Mouse (Mus musculus) ovary, adult 10 weeks (tissue): Measurements from ENCODE around the gene Mup11. TPM values are rescaled to one million over a fixed set of nuclear protein-coding genes. Genes with fewer than 3 reads are reported as not detected.

Experiments used
- polyA plus RNA-seq: library from polyadenylated mRNA; stranded (reverse); fragments of 350-450 nt; fragmentation: Illumina TruSeq; extraction: RNeasy Lipid Tissue Mini Kit (QIAGEN cat#74804); gene quantifications from one replicate; pipeline ENCODE4 v1.2.3, GENCODE M21; 2014

Mup11 gene
- polyA plus RNA-seq: not detected

GRCm38 (mm10) chr4:60662311-60662710 is at the start of gene Mup11:
Gene Mup11, minus strand, starts transcription at chr4:60662411.

Other genes starting within 250 kb of the Mup11 start
- gene Mup9, start 240.5 kb downstream of the Mup11 start, polyA plus RNA-seq: not detected
- not detected for gene Mup1, start 160.5 kb downstream of the Mup11 start, polyA plus RNA-seq
- gene Mup10, start 80.2 kb downstream of the Mup11 start, polyA plus RNA-seq: not detected
- gene Mup12, start 78.9 kb upstream of the Mup11 start, polyA plus RNA-seq: not detected
- 9.1 TPM for gene Mup22, start 159.1 kb upstream of the Mup11 start, polyA plus RNA-seq